Mouse (Mus musculus) G1E (cell line): ENCODE results near the gene Thop1. TPM values are rescaled to one million over a fixed set of nuclear protein-coding genes. Genes with fewer than 3 reads are reported as not detected.
"Not testable (repeated sequence)": the region's sequence is repeated elsewhere in the genome, so short reads cannot be mapped to it uniquely, and the experiment has no call there.

Source experiments
- ATAC-seq: 2 replicates; pipeline ENCODE4 v1.8.0; 2016; ENCODE audit warnings: mild to moderate bottlenecking; ENCODE audit not compliant: insufficient number of reproducible peaks, poor library complexity, low FRiP score, severe bottlenecking; ENCODE audit errors: extremely low read depth
- DNase-seq: peaks from one replicate; pipeline ENCODE4 v3.0.0; 2012; ENCODE audit warnings: low spot score
- H3K27me3 ChIP-seq: 2 replicates; pipeline ENCODE4 v1.6.1; 2012; ENCODE audit warnings: mild to moderate bottlenecking, low read length, inconsistent platforms; ENCODE audit not compliant: insufficient read depth
- H3K36me3 ChIP-seq: replicated peaks from 2 replicates; pipeline ENCODE3; 2012; ENCODE audit warnings: mild to moderate bottlenecking, inconsistent platforms
- H3K4me1 ChIP-seq: 2 replicates; pipeline ENCODE4 v1.6.1; 2012; ENCODE audit warnings: low read depth, low read length, inconsistent platforms, mixed read lengths; ENCODE audit not compliant: insufficient read depth
- H3K4me3 ChIP-seq: 2 replicates; pipeline ENCODE4 v1.5.1; 2012; ENCODE audit warnings: low read depth, mild to moderate bottlenecking, inconsistent platforms, low read length, moderate library complexity, mixed read lengths
- H3K9me3 ChIP-seq: replicated peaks from 2 replicates; pipeline ENCODE4 v1.6.1; 2012; ENCODE audit warnings: inconsistent platforms
- CTCF ChIP-seq: IDR thresholded peaks from 2 replicates; pipeline ENCODE4 v1.5.1; 2012; ENCODE audit warnings: low read depth, low read length, inconsistent platforms, mixed read lengths
- GATA1 ChIP-seq: IDR thresholded peaks from 2 replicates; pipeline ENCODE4 v1.6.1; 2012; ENCODE audit warnings: borderline replicate concordance, low read length, inconsistent platforms, mixed read lengths
- GATA2 ChIP-seq: IDR thresholded peaks from 2 replicates; pipeline ENCODE4 v1.6.1; 2012; ENCODE audit warnings: low read depth, low read length, inconsistent platforms, borderline replicate concordance
- POLR2AphosphoS5 ChIP-seq: IDR thresholded peaks from 2 replicates; pipeline ENCODE4 v1.6.1; 2012; ENCODE audit warnings: low read depth, low read length, inconsistent platforms; ENCODE audit not compliant: insufficient replicate concordance
- TAL1 ChIP-seq: conservative IDR thresholded peaks from 2 replicates; pipeline ENCODE4 v1.6.1; 2012; ENCODE audit warnings: low read depth, low read length, inconsistent platforms, mixed read lengths
- polyA plus RNA-seq: library from polyadenylated mRNA; stranded (reverse); fragments of >175 nt; gene quantifications from 2 replicates; pipeline ENCODE4 v1.2.3, GENCODE M21; 2012
- total RNA-seq, 2 experiments: library from RNA; stranded (forward) in 1 of 2; stranded (reverse) in 1 of 2; fragments of 200-1000 nt in 1 of 2; fragments of >200 nt in 1 of 2; fragmentation: Nextera tagmentation in 1 of 2; gene quantifications; 2 replicates each; pipeline ENCODE4 v1.2.3; 2014 to 2017

Gene Thop1
- total and polyA plus RNA-seq, 3 experiments: 15.9 to 81.6 (median 19.0) TPM

DNA sequence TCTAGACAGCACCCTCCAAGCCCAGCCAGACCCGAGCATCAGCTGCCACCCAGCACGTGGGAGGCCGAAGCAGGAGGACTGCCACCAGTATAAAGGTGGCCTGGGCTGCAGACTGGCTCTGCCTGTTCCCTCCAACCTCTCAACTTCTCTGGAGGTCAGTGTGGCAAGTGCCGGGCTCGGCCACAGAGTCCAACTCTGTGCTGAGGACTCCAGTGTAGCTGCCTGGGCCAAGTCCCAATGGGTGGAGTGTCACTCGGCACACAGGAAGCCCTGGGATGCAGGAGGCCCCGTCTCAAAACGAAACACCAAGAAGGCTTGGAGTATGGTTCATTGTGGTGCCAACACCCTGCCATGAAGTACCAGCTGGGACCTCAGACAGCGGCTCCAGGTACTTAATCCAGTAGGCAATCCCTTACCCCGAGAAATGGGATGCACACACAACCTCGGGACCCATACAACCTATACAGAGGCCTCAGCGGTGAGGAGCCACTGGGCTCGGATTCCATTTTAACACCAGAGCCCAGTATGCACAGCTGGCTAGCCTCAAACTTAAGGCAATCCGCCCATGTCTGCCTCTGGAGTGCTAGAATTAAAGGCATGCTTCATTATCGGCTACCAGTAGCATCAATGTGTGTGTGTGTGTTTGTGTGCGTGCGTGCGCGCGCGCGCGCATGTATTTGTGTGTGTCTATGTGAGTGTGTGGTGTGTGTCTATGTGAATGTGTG, 12.3 kb upstream of the Thop1 start:
- peaks cover 64% of the 10 kb centered on the region for H3K36me3 ChIP-seq
- no peak overlapping the region for H3K4me3 ChIP-seq
- DNase-seq (no peak), ATAC-seq (no peak)
- H3K4me1 ChIP-seq: peaks cover 50% of the 10 kb centered on the region
- no peaks in the 10 kb centered on the region for H3K9me3 ChIP-seq
- TF ChIP-seq GATA1 (no peak), TAL1 (no peak), CTCF (no peak), GATA2 (no peak), POLR2AphosphoS5 (no peak)
- no peaks in the 10 kb centered on the region for H3K27me3 ChIP-seq

DNA sequence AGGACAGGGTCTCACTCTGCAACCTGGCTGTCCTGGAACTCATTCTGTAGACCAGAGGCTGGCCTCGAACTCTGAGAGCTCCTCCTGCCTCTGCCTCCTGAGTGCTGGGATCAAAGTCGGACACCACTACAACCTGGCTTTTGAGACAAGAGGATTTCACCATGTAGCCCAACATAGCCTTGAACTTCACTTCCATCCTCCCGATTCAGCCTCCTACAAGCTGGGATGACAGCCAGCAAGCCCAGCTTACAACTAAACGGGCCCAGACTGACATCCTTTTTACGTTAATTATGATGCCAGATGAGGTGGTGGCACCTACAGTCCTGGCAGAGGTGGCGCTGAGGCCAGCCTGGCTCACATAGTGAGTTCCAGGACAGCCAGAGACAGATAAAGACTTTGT, 10.9 kb upstream of the Thop1 start:
- DNase-seq (no peak), ATAC-seq (no peak)
- Histone ChIP-seq H3K9me3 (no peaks in the 10 kb centered on the region), H3K27me3 (no peaks in the 10 kb centered on the region), H3K36me3 (peaks cover 51% of the 10 kb centered on the region), H3K4me1 (peaks cover 43% of the 10 kb centered on the region), H3K4me3 (peak overlapping the region; percentile 89)
- TF ChIP-seq CTCF (no peak), TAL1 (no peak), GATA2 (no peak), GATA1 (no peak), POLR2AphosphoS5 (no peak)

- H3K9me3 ChIP-seq: 0 out of 2 replicates have a peak, but pooled peaks cover 2% of the 10 kb centered on the region
- peaks cover 40% of the 10 kb centered on the region for H3K4me1 ChIP-seq
- H3K4me3 ChIP-seq: peak within 1 kb of the TSS; percentile 89
- H3K27me3 ChIP-seq: peaks cover 4% of the 10 kb centered on the region; the same call in 1 of the 2 replicates
- peaks cover 41% of the 10 kb centered on the region for H3K36me3 ChIP-seq
- ATAC-seq (peak; percentile 93), DNase-seq (peak; percentile 92)
- no peak for TF ChIP-seq TAL1
- no peak for TF ChIP-seq GATA1
- no peak for TF ChIP-seq GATA2
- TF ChIP-seq POLR2AphosphoS5: no peak
- TF ChIP-seq CTCF: no peak
These were observed 10.0 kb upstream of the Thop1 start, which contains the start of gene Sgta for GRCm38 (mm10) chr10:81059603-81060543. Sgta (minus strand) TSS chr10:81060181.

GRCm38 (mm10) chr10:81062710-81063109, 7.1 kb upstream of the Thop1 start:
- no peak for TF ChIP-seq TAL1
- TF ChIP-seq CTCF: no peak
- no peak for TF ChIP-seq POLR2AphosphoS5
- TF ChIP-seq GATA2: no peak
- no peak for TF ChIP-seq GATA1
- H3K36me3 ChIP-seq: peaks cover 13% of the 10 kb centered on the region
- ATAC-seq (no peak), DNase-seq (no peak)
- peaks cover 14% of the 10 kb centered on the region for H3K27me3 ChIP-seq
- peaks cover 20% of the 10 kb centered on the region for H3K4me1 ChIP-seq
- 0 out of 2 replicates have a peak, but pooled peaks cover 2% of the 10 kb centered on the region for H3K9me3 ChIP-seq
- H3K4me3 ChIP-seq: no peak overlapping the region

DNA sequence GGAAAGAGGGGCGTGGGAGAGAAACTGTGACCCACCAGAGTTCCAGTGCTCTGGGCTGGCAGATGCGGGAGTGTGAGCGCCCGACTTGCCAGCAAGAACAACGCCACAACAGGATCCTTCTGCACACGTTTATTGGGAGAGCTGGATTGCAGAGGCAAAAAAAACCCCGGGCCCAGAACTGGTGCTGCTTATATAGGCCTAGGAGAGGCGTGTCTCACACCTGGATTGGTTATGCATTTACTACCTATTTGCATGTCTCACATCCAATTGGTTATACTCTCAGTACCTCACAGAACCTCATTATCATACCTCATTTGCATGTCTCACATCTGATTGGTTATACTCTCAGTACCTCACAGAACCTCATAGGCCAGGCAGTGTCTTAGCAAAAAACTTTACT, 5.3 kb upstream of the Thop1 start:
- not testable (repeated sequence) for H3K36me3 ChIP-seq, DNase-seq, H3K4me3 ChIP-seq, ATAC-seq, H3K4me1 ChIP-seq, H3K9me3 ChIP-seq
- peaks cover 21% of the 10 kb centered on the region for H3K27me3 ChIP-seq

- TF ChIP-seq POLR2AphosphoS5: no peak
- 0 out of 2 replicates have a peak, but pooled peaks cover 2% of the 10 kb centered on the region for H3K9me3 ChIP-seq
- H3K27me3 ChIP-seq: peaks cover 21% of the 10 kb centered on the region
- ATAC-seq: no peak
- no peak overlapping the region for H3K4me3 ChIP-seq
- DNase-seq: no peak
- peaks cover 27% of the 10 kb centered on the region for H3K36me3 ChIP-seq
- peaks cover 34% of the 10 kb centered on the region for H3K4me1 ChIP-seq
These were observed 1.1 kb upstream of the Thop1 start for GRCm38 (mm10) chr10:81068706-81069105.
